8 mouse cellular contexts compared by ENCODE assay signal in the genomic region with DNA sequence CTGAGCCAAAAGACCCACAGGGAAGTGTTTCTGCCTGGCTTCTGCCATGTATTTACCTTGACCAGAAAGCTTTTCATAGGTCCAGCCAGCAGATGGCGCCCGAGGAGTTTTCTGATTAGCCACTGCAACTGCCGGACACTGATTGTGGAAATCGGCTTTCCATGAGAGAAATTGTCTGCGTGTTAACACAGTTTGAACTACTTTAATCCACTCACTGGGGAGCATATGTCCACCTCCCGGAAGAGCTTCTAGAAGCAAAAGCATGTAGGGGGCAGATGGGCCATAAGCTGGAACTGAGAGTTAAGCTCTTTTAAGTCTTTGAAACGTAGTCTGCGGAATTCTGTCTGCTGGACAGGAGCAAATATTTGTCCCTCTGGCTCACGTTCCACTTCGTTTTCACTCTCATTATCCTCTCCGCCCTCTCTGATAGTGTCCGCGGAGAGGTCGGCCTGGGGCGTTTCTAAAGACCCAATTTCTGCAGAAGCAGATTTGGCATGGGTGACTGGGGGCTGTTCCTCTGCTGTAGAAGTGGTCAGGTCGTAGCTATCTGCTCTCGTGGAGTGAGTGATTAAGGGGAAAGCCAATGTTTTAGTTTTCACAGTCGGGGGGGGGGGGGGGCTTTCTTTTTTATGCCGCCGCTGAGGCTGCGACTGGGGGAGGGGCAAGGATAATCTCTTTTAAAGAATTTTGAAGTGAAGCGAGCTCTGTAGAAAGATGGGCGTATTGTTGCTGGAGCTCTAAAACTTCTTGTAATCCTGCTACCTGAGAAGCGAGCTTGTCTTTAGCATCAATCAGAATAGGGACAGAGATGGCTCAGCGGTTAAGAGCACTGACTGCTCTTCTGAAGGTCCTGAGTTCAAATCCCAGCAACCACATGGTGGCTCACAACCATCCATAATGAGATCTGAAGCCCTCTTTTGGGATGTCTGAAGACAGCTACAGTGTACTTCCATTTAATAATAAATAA. TPM values are rescaled to one million over a fixed set of nuclear protein-coding genes. Genes with fewer than 3 reads are reported as not detected.
DNase-seq lines count a peak whose midpoint lies in the region; ATAC-seq and TF ChIP-seq lines count a peak whose summit lies in the region.

No protein-coding gene starts in this region.

- peak; percentile 80; the same call in 1 of the 2 replicates for TF ChIP-seq CTCF in small intestine, adult 2 months (IDR thresholded peaks at IDR 0.05; ENCODE audit: extremely low read depth, insufficient read length, insufficient replicate concordance, low read depth, low read length)

- H3K4me2 ChIP-seq in intestine, embryonic 15.5 days (replicated peaks), result peak overlapping the region; percentile 77

- H3K36me3 ChIP-seq in intestine, embryonic 15.5 days, result no peaks in the 10 kb centered on the region
- H3K36me3 ChIP-seq in midbrain, embryonic 10.5 days, result no peaks in the 10 kb centered on the region
- H3K36me3 ChIP-seq in small intestine, adult 2 months (ENCODE audit: control insufficient read depth, insufficient read depth, low read length), result no peaks in the 10 kb centered on the region

- H3K4me3 ChIP-seq in intestine, embryonic 15.5 days (replicated peaks), result peak overlapping the region; percentile 36
- peak overlapping the region; percentile 50 for H3K4me3 ChIP-seq in midbrain, embryonic 10.5 days
- H3K4me3 ChIP-seq in small intestine, adult 2 months (ENCODE audit: low read depth, low read length), result peak overlapping the region; percentile 49

- no peak overlapping the region for H3K27ac ChIP-seq in intestine, embryonic 15.5 days
- H3K27ac ChIP-seq in midbrain, embryonic 10.5 days (replicated peaks), result peak overlapping the region; percentile 79
- no peak overlapping the region for H3K27ac ChIP-seq in small intestine, adult 2 months (ENCODE audit: insufficient read depth, low read depth, low read length)

- peak; percentile 92 for ATAC-seq in intestine, embryonic 15.5 days
- ATAC-seq in inflammation-experienced regulatory T-cells, adult 6 months, result no peak

- DNase-seq in adrenal gland, adult 8-10 months, result peak; percentile 73
- peak; percentile 92 for DNase-seq in embryo, embryonic 11 days
- peak; percentile 70 to 79 for DNase-seq in gastrocnemius, postnatal 36 days
- DNase-seq in left cerebral cortex, postnatal 14 days (ENCODE audit: low spot score in 2 of 2), result peak; percentile 83 to 91
- peak; percentile 90 for DNase-seq in midbrain, embryonic 10.5 days (ENCODE audit: low spot score)

- H3K4me1 ChIP-seq in intestine, embryonic 15.5 days (replicated peaks), result no peaks in the 10 kb centered on the region
- H3K4me1 ChIP-seq in midbrain, embryonic 10.5 days, result peaks cover 10% of the 10 kb centered on the region
- H3K4me1 ChIP-seq in small intestine, adult 2 months (ENCODE audit: control insufficient read depth, insufficient read depth, insufficient read length, low read length), result no peaks in the 10 kb centered on the region

- H3K9me3 ChIP-seq in intestine, embryonic 15.5 days, result no peaks in the 10 kb centered on the region
- H3K9me3 ChIP-seq in midbrain, embryonic 10.5 days (replicated peaks), result no peaks in the 10 kb centered on the region

- H3K27me3 ChIP-seq in intestine, embryonic 15.5 days (replicated peaks), result no peaks in the 10 kb centered on the region
- no peaks in the 10 kb centered on the region for H3K27me3 ChIP-seq in midbrain, embryonic 10.5 days (ENCODE audit: low read depth, poor library complexity, severe bottlenecking)
- no peaks in the 10 kb centered on the region for H3K27me3 ChIP-seq in small intestine, adult 2 months (ENCODE audit: control insufficient read depth, insufficient read depth, low read length)

- H3K9ac ChIP-seq in intestine, embryonic 15.5 days, result peak overlapping the region; percentile 37

- WGBS in intestine, embryonic 15.5 days, result 12% methylated on average over 25 of the region's 25 CpGs
- 10% methylated on average over 25 of the region's 25 CpGs for WGBS in midbrain, embryonic 10.5 days
- 15% methylated on average over 25 of the region's 25 CpGs for WGBS in small intestine, adult 2 months

- TF ChIP-seq POLR2A in small intestine, adult 2 months (IDR thresholded peaks at IDR 0.05; ENCODE audit: low read depth, low read length), result no peak

- intact Hi-C loops in gastrocnemius, postnatal 36 days (cut with DNase I), result loop anchor here (2.0 kb wide), 1 partner anchor 751 kb away; no protein-coding TSS in a partner anchor
- intact Hi-C loops in left cerebral cortex, postnatal 14 days (cut with DNase I), result loop anchor here (2.0 to 5.0 kb wide), 3 partner anchors 187 to 751 kb away; no protein-coding TSS in a partner anchor

RNA-seq across cellular contexts. Expression of a gene that starts 41.2 kb away (rescaled TPM):
- under 1 TPM; 0.15 to 0.80 (median 0.30) TPM for total RNA-seq in adrenal gland, adult 8-10 months (2022)
- total RNA-seq in gastrocnemius, postnatal 36 days (2021), result under 1 TPM; 0.07 to 0.08 TPM
- polyA plus RNA-seq in intestine, embryonic 15.5 days (2015; fragmentation: Nextera tagmentation; extraction: Ambion mirVana), result 0.03 TPM in 2 replicates
- under 1 TPM; 0.34 to 0.44 TPM for total RNA-seq in left cerebral cortex, postnatal 14 days (2021)
- polyA plus RNA-seq in midbrain, embryonic 10.5 days (2016; fragmentation: Nextera tagmentation; extraction: Ambion mirVana), result 0.04 and 0.06 TPM in 2 replicates
- not detected in 2 replicates for polyA plus RNA-seq in small intestine, adult 2 months (2012; rRNA removed)
- not detected for polyA plus RNA-seq in inflammation-experienced regulatory T-cells, adult 6 months (2017; shearing (Covaris generic))
